In the genomic region with DNA sequence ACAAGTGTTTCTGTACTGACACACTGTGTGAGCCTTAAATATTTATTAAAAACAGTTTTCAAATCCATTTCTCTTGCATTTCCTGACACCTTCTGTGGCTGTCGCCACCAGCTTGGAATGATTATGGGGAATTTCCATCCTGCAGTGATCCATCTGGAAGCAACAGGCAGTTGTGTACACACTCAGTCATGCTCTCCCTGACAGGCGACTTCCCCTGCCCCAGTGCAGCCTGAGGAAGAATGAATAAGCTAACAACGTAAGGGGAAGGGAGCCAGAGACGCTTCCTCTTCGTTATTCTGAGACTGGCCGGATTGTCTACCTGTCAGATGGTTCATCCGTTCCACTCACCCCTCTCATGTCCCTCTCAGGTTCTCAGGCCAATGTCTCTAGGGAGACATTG, we compare ENCODE assay signal across 10 mouse cellular contexts. TPM values are rescaled to one million over a fixed set of nuclear protein-coding genes. Genes with fewer than 3 reads are reported as not detected.
A peak's percentile ranks its signal among the peaks of the same experiment; 100 is the strongest.
DNase-seq lines count a peak whose midpoint lies in the region; ATAC-seq lines count a peak whose summit lies in the region.
"Had no signal": no experiment of that assay in that cellular context is flagged by ENCODE, and none has a peak within 500 bp of the region (broad histone marks: within the 10 kb centered on the region; RNA-seq: fewer than 3 reads in every experiment).

No protein-coding gene starts in this region.

- no peaks in the 10 kb centered on the region for H3K36me3 ChIP-seq in kidney, embryonic 14.5 days (ENCODE audit: control insufficient read depth, insufficient read depth, low read length)
- H3K36me3 ChIP-seq in intestine, embryonic 16.5 days (ENCODE audit: control insufficient read depth, insufficient read depth, low read length), result no peaks in the 10 kb centered on the region
- no peaks in the 10 kb centered on the region for H3K36me3 ChIP-seq in megakaryocyte, embryonic 14.5 days (replicated peaks; ENCODE audit: low read length)
- H3K36me3 ChIP-seq: limb, embryonic 12.5 days had no signal

- H3K4me2 ChIP-seq in kidney, embryonic 14.5 days (replicated peaks; ENCODE audit: low read depth, low read length), result no peak overlapping the region
- H3K4me2 ChIP-seq in intestine, embryonic 16.5 days (ENCODE audit: low read depth, low read length), result peak overlapping the region; percentile 28; the same call in 1 of the 2 replicates
- H3K4me2 ChIP-seq: limb, embryonic 12.5 days had no signal

- WGBS in kidney, embryonic 14.5 days, result 37% methylated on average over 7 of the region's 7 CpGs
- WGBS in intestine, embryonic 16.5 days, result 10% methylated on average over 7 of the region's 7 CpGs

- no peaks in the 10 kb centered on the region for H3K9me3 ChIP-seq in kidney, embryonic 14.5 days (ENCODE audit: control insufficient read depth, low read length)
- H3K9me3 ChIP-seq in intestine, embryonic 16.5 days (ENCODE audit: control insufficient read depth, low read length), result no peaks in the 10 kb centered on the region
- H3K9me3 ChIP-seq in megakaryocyte, embryonic 14.5 days, result no peaks in the 10 kb centered on the region
- H3K9me3 ChIP-seq: limb, embryonic 12.5 days had no signal

- no peaks in the 10 kb centered on the region for H3K27me3 ChIP-seq in kidney, embryonic 14.5 days (ENCODE audit: control insufficient read depth, insufficient read depth, low read length)
- no peaks in the 10 kb centered on the region for H3K27me3 ChIP-seq in intestine, embryonic 16.5 days (replicated peaks; ENCODE audit: control insufficient read depth, insufficient read depth, low read length)
- H3K27me3 ChIP-seq in megakaryocyte, embryonic 14.5 days (replicated peaks), result peaks cover 2% of the 10 kb centered on the region

- H3K27ac ChIP-seq in kidney, embryonic 14.5 days (ENCODE audit: low read depth, low read length), result no peak overlapping the region; the same call in 1 of the 2 replicates
- H3K27ac ChIP-seq in intestine, embryonic 16.5 days (ENCODE audit: low read length), result peak overlapping the region; percentile 45; the same call in 1 of the 2 replicates
- H3K27ac ChIP-seq: limb, embryonic 12.5 days had no signal

- no peak overlapping the region for H3K4me3 ChIP-seq in kidney, embryonic 14.5 days (ENCODE audit: low read length)
- H3K4me3 ChIP-seq in intestine, embryonic 16.5 days (ENCODE audit: low read length), result no peak overlapping the region
- H3K4me3 ChIP-seq in megakaryocyte, embryonic 14.5 days (replicated peaks), result peak overlapping the region; percentile 26
- H3K4me3 ChIP-seq: limb, embryonic 12.5 days had no signal

- no peak for ATAC-seq in kidney, embryonic 14.5 days (ENCODE audit: low FRiP score, low TSS enrichment)
- ATAC-seq in intestine, embryonic 16.5 days, result peak; percentile 61

- peak; percentile 59 for DNase-seq in kidney, adult 11 months
- peak; percentile 42 for DNase-seq in embryo, embryonic 11 days
- DNase-seq in left cerebral cortex, adult 9 months (ENCODE audit: low spot score in 2 of 2), result no peak
- no peak for DNase-seq in cerebellum, postnatal 4 days (ENCODE audit: low spot score in 2 of 2)
- DNase-seq: cerebellum, adult 9-10 months; thymus, postnatal 36 days had no signal

- H3K4me1 ChIP-seq in kidney, embryonic 14.5 days (ENCODE audit: control insufficient read depth, insufficient read depth, low read length), result no peaks in the 10 kb centered on the region
- peaks cover 13% of the 10 kb centered on the region for H3K4me1 ChIP-seq in intestine, embryonic 16.5 days (ENCODE audit: control insufficient read depth, insufficient read depth, low read length)
- peaks cover 3% of the 10 kb centered on the region; the same call in 1 of the 2 replicates for H3K4me1 ChIP-seq in megakaryocyte, embryonic 14.5 days

- no peak overlapping the region for H3K9ac ChIP-seq in kidney, embryonic 14.5 days (ENCODE audit: low read depth, low read length)
- H3K9ac ChIP-seq in intestine, embryonic 16.5 days (ENCODE audit: low read depth, low read length), result no peak overlapping the region
- H3K9ac ChIP-seq: limb, embryonic 12.5 days had no signal

RNA-seq across cellular contexts. Expression of a gene that starts 4.6 kb away (rescaled TPM):
- polyA plus RNA-seq in kidney, embryonic 14.5 days (2014; fragmentation: Nextera tagmentation; extraction: Ambion mirVana), result 1.4 and 4.0 TPM in 2 replicates
- 1.4 and 1.5 TPM in 2 replicates for polyA plus RNA-seq in intestine, embryonic 16.5 days (2015; fragmentation: Nextera tagmentation; extraction: Ambion mirVana)
- polyA plus RNA-seq in megakaryocyte, embryonic 14.5 days (2012; ENCODE audit: insufficient read depth, low replicate concordance), result 3.4 TPM in 1 of 2 replicates, not detected in the other

Comparison
In these comparisons a context has a peak if more than half of its experiments do, and no peak if none do; other contexts are left out.
1. DNase-seq: peak in kidney, adult 11 months (single experiment) and embryo, embryonic 11 days (single experiment); none in left cerebral cortex, adult 9 months (0 of 2) and cerebellum, postnatal 4 days (0 of 2).